Mouse (Mus musculus) megakaryocyte-erythroid progenitor cell, adult 5 weeks (primary cell): ENCODE data around the gene Iqub. TPM values are rescaled to one million over a fixed set of nuclear protein-coding genes. Genes with fewer than 3 reads are reported as not detected.

Experiments
- polyA plus RNA-seq: library from polyadenylated mRNA; stranded (reverse); fragments of >175 nt; gene quantifications from 2 replicates; pipeline ENCODE4 v1.2.3, GENCODE M21; 2012

Gene Iqub
- polyA plus RNA-seq = not detected in 2 replicates

DNA sequence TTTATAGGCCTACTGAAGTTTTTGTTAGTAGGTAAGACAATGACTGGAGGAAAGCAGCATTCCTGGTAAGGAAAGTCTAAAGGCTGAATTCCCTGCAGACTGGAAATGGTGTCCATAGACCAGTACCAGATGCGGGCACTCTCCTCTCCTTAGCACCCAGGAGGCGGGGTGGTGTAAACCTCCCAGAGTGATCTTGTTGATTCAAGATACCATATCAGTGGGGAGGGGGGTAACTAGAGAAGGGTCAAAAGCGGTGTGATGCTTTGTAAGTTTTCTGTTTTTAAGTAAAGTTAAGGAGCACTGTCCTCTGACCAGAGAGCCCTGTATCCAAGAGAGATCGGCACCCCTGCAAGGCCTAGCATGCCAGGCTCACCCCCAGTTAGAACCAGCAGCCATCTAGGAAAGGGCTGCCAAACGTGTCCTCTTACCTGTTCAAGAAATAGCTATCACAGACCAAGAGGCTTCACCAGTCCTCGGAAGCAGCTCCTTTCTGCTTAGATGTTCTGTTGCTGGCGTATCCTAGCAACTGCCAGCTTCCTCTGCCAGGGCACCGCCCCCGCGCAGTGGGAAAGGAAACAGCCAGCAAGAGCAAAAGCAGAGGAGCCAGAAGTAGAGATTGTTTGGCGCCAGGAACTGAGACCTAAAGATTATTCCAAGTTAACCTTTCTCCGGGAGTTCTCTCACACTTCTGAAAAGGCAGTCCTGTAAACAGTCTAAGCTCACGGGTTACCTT, at the start of gene Iqub:
Iqub (minus strand) TSS at position 516 of the 733 bp plus-strand sequence.

DNA sequence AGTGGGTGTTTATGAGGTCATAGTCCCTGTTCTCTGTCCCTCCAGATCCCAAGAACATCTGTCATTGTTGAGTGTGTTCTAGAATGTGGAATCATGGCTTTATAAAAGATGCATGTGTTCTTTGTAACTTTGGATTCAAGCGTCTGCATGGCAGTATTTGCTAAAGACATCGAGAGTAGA, 13.1 kb upstream of the Iqub start, which contains the start of gene Asb15:
Asb15 (plus strand) TSS at position 81 of the 180 bp plus-strand sequence.

DNA sequence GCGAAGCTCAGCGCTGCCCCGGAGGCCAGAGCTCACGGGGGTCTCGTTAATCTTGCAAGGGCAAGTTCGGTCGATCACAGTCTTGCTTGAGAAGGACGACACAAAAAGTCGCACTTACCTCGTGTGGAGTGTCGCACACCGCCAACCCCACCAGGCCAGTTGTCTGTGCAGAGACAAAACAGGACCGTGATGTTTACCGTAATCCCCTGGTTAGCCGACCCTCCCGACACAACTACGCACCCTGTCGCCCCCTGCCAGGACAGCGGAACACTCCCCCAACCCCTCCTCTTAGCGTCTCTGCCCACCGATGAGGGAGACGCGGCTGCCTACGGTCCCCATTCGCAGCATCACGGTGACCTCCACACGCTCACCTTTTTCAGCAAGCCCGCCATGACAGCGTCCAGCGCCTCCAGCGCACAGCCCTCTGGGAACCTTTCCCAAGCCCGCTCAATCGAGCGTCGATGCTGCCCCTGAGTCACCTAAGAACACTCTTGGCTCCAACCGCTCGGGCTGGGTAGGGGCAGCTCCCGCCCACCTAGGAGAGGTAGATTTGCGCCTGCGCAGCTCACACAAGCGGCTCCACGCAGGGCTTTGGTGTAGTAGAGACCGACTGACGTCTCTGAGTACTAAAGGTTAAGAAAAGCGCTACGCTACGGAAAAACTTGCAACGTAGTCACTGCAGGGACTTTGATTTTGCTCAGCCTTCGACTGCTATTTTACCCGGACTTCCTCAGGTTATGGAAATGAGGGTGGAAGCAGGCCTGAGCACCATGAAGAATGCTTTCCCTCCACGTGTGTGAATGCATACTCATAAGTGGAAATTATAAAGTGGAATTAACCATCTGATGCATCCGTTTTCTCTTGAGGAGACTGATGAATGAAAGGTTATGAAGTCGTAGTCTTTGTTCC, 12.5 kb upstream of the Iqub start, which contains the start of gene Ndufa5:
Ndufa5 (minus strand) TSS at position 859 of the 909 bp plus-strand sequence.

Other genes with a start within 250 kb of the Iqub start
- 5.2 and 9.3 TPM in 2 replicates for gene Ndufa5, start 12.9 kb upstream of the Iqub start, polyA plus RNA-seq
- gene Asb15, start 13.1 kb upstream of the Iqub start, polyA plus RNA-seq = not detected in 2 replicates
- not detected in 2 replicates for gene Lmod2, start 82.7 kb upstream of the Iqub start, polyA plus RNA-seq
- gene Wasl, start 149.9 kb upstream of the Iqub start, polyA plus RNA-seq = 42.8 and 61.2 TPM in 2 replicates
- not detected in 2 replicates for gene Hyal6, start 218.2 kb upstream of the Iqub start, polyA plus RNA-seq
- not detected in 2 replicates for gene Hyal4, start 233.3 kb upstream of the Iqub start, polyA plus RNA-seq